Mouse (Mus musculus) thymus, adult 2 months (tissue): ENCODE measurements around the gene Cdk14. TPM values are rescaled to one million over a fixed set of nuclear protein-coding genes. Genes with fewer than 3 reads are reported as not detected.

Source experiments
- DNase-seq: peaks from one replicate; pipeline ENCODE4 v3.0.0; 2021
- H3K27ac ChIP-seq: fragments of 200-500 bp; 2 replicates; pipeline ENCODE4 v1.5.1; 2012; ENCODE audit warnings: low read length, control low read depth; ENCODE audit not compliant: control insufficient read depth, insufficient read depth
- H3K27me3 ChIP-seq: fragments of 200-500 bp; 2 replicates; pipeline ENCODE4 v1.6.1; 2012; ENCODE audit warnings: mild to moderate bottlenecking, low read length, moderate library complexity, mixed read lengths; ENCODE audit not compliant: control insufficient read depth, insufficient read depth
- H3K36me3 ChIP-seq: fragments of 200-500 bp; 2 replicates; pipeline ENCODE4 v1.6.1; 2012; ENCODE audit warnings: mild to moderate bottlenecking, low read length, moderate library complexity; ENCODE audit not compliant: control insufficient read depth, insufficient read depth
- H3K4me1 ChIP-seq: fragments of 200-500 bp; replicated peaks from 2 replicates; pipeline ENCODE4 v1.6.1; 2012; ENCODE audit warnings: low read length; ENCODE audit not compliant: control insufficient read depth, insufficient read depth
- H3K4me3 ChIP-seq: fragments of 200-500 bp; 2 replicates; pipeline ENCODE4 v1.5.1; 2012; ENCODE audit warnings: mild to moderate bottlenecking, low read length, control low read depth, moderate library complexity; ENCODE audit not compliant: control insufficient read depth, insufficient read depth
- CTCF ChIP-seq: fragments of 200-500 bp; IDR thresholded peaks from 2 replicates; pipeline ENCODE4 v1.5.1; 2012; ENCODE audit warnings: mild to moderate bottlenecking, control low read depth, low read length, moderate library complexity, borderline replicate concordance; ENCODE audit not compliant: control insufficient read depth, poor library complexity, insufficient read depth; ENCODE audit errors: extremely low read depth
- POLR2A ChIP-seq: fragments of 200-500 bp; IDR thresholded peaks from 2 replicates; pipeline ENCODE4 v1.6.1; 2012; ENCODE audit warnings: mild to moderate bottlenecking, low read length, control low read depth, moderate library complexity; ENCODE audit not compliant: control insufficient read depth, poor library complexity, insufficient read depth; ENCODE audit errors: extremely low read depth
- WGBS: fragments of 180-500 bp; shearing (Covaris S2); methylation state at CpG from one replicate; pipeline ENCODE4 v1.1.7; 2018; 5-methylcytosine and 5-hydroxymethylcytosine counted together
- polyA plus RNA-seq: library from polyadenylated mRNA; depleted of rRNA; stranded (reverse); fragments of >200 nt; gene quantifications from 2 replicates; pipeline ENCODE4 v1.2.3, GENCODE M21; 2012

Cdk14 gene
- polyA plus RNA-seq, 1 experiment = 0.90 TPM

- H3K4me1 ChIP-seq = no peaks in the 10 kb centered on the region
- H3K36me3 ChIP-seq = no peaks in the 10 kb centered on the region
- no peak overlapping the region for H3K4me3 ChIP-seq
- WGBS = 95% methylated on average over 3 of the region's 3 CpGs
- no peak for DNase-seq
- no peak overlapping the region for H3K27ac ChIP-seq
- TF ChIP-seq CTCF = no peak
- TF ChIP-seq POLR2A = no peak
- H3K27me3 ChIP-seq = no peaks in the 10 kb centered on the region
Observed at GRCm38 (mm10) chr5:4788484-4788883, 631.6 kb downstream of the Cdk14 start.

- DNase-seq = no peak
- no peak overlapping the region for H3K27ac ChIP-seq
- WGBS = 68% methylated on average over 3 of the region's 3 CpGs
- H3K4me3 ChIP-seq = no peak overlapping the region
- no peaks in the 10 kb centered on the region for H3K4me1 ChIP-seq
- no peaks in the 10 kb centered on the region for H3K27me3 ChIP-seq
- no peaks in the 10 kb centered on the region for H3K36me3 ChIP-seq
- no peak for TF ChIP-seq CTCF
- TF ChIP-seq POLR2A = no peak
Observed at GRCm38 (mm10) chr5:4786816-4787215, 633.3 kb downstream of the Cdk14 start.

- 95% methylated on average over 3 of the region's 3 CpGs for WGBS
Observed at GRCm38 (mm10) chr5:4778274-4778673, 641.8 kb downstream of the Cdk14 start.

GRCm38 (mm10) chr5:4776495-4776894 lies 643.6 kb downstream of the Cdk14 start:
- Histone ChIP-seq H3K4me1 (no peaks in the 10 kb centered on the region), H3K36me3 (no peaks in the 10 kb centered on the region), H3K27ac (no peak overlapping the region), H3K27me3 (no peaks in the 10 kb centered on the region), H3K4me3 (no peak overlapping the region)
- 64% methylated on average over 2 of the region's 2 CpGs for WGBS
- DNase-seq = no peak
- TF ChIP-seq CTCF (no peak), POLR2A (no peak)

More at GRCm38 (mm10) chr5:4778274-4778673, 641.8 kb downstream of the Cdk14 start:
- H3K4me1 ChIP-seq = no peaks in the 10 kb centered on the region
- DNase-seq = no peak
- H3K36me3 ChIP-seq = no peaks in the 10 kb centered on the region
- H3K27me3 ChIP-seq = no peaks in the 10 kb centered on the region
- TF ChIP-seq CTCF = no peak
- no peak for TF ChIP-seq POLR2A
- no peak overlapping the region for H3K4me3 ChIP-seq
- no peak overlapping the region for H3K27ac ChIP-seq

- DNase-seq = no peak
- Histone ChIP-seq H3K36me3 (no peaks in the 10 kb centered on the region), H3K4me1 (no peaks in the 10 kb centered on the region), H3K27me3 (no peaks in the 10 kb centered on the region), H3K4me3 (no peak overlapping the region), H3K27ac (no peak overlapping the region)
- TF ChIP-seq POLR2A = no peak
- no peak for TF ChIP-seq CTCF
- 78% methylated on average over 9 of the region's 9 CpGs for WGBS
Observed at GRCm38 (mm10) chr5:4773090-4773772, 646.9 kb downstream of the Cdk14 start.

GRCm38 (mm10) chr5:4770609-4771008 lies 649.5 kb downstream of the Cdk14 start:
- Histone ChIP-seq H3K36me3 (no peaks in the 10 kb centered on the region), H3K4me1 (no peaks in the 10 kb centered on the region), H3K27me3 (no peaks in the 10 kb centered on the region), H3K27ac (no peak overlapping the region), H3K4me3 (no peak overlapping the region)
- WGBS = 87% methylated on average over 1 of the region's 1 CpGs
- no peak for DNase-seq
- no peak for TF ChIP-seq POLR2A
- TF ChIP-seq CTCF = no peak

GRCm38 (mm10) chr5:4767896-4768295 lies 652.2 kb downstream of the Cdk14 start:
- Histone ChIP-seq H3K36me3 (no peaks in the 10 kb centered on the region), H3K27me3 (no peaks in the 10 kb centered on the region), H3K4me1 (no peaks in the 10 kb centered on the region), H3K27ac (no peak overlapping the region), H3K4me3 (no peak overlapping the region)
- no peak for DNase-seq
- TF ChIP-seq CTCF (no peak), POLR2A (no peak)
- 82% methylated on average over 2 of the region's 2 CpGs for WGBS
